Mouse (Mus musculus) pancreas, adult 10 weeks (tissue): Measurements from ENCODE around the gene Gm7233. TPM values are rescaled to one million over a fixed set of nuclear protein-coding genes. Genes with fewer than 3 reads are reported as not detected.

Source experiments
- polyA plus RNA-seq: library from polyadenylated mRNA; stranded (reverse); fragments of 350-450 nt; fragmentation: Illumina TruSeq; extraction: RNeasy Lipid Tissue Mini Kit (QIAGEN cat#74804); gene quantifications from one replicate; pipeline ENCODE4 v1.2.3, GENCODE M21; 2015; ENCODE audit warnings: low read depth, low replicate concordance; ENCODE audit not compliant: insufficient read depth

The Gm7233 gene
- polyA plus RNA-seq, result not detected

DNA sequence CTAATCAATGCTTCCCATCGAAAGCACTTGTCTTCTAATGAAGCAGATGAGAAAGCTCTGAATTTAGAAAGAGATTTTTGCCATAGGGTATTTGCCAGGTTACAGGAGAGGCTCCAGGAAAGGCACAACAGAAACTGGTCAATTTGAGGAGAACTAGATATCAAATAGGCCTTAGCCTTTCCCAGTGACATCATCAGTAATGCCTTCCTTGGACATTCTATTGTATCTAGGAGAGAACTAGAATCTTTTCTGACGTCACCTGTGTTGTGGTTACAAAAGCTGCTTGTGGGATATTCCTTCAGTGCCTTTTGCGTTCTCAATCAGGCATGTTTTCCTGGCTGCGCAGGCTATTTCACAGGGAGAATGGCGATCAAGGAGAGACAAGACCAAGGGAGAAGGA is at the start of gene Gm7233:
Gene Gm7233, plus strand, starts transcription at position 301 of the 400 bp plus-strand sequence.

DNA sequence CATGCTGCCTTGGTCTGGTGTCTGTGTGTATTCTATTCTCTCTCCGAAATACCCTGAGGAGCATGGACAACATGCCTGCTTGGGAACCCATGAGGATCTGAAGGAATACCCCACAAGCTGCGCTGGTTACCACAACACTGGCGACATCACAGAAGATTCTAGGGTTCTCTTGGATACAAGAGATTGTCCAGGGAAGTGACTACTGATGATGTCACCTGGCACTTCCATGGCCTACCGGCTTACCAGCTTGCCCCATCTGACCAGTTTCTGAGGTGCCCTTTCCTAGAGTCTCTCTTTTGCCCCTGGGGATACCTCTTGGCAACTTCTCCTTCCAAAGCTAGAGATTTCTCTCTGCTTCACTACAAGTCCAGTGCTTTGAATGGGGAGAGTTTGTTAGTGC is 55.5 kb downstream of the Gm7233 start, which contains the start of gene Gm8122:
Gene Gm8122, minus strand, starts transcription at position 101 of the 400 bp plus-strand sequence.

Other genes starting within 250 kb of the Gm7233 start
- gene Gm8082, start 186.2 kb upstream of the Gm7233 start, polyA plus RNA-seq, result not detected
- gene Gm10376, start 164.2 kb upstream of the Gm7233 start, polyA plus RNA-seq, result not detected
- gene Gm8094, start 103.2 kb upstream of the Gm7233 start, polyA plus RNA-seq, result not detected
- not detected for gene Gm8104, start 79.3 kb upstream of the Gm7233 start, polyA plus RNA-seq
- not detected for gene Gm8122, start 55.4 kb downstream of the Gm7233 start, polyA plus RNA-seq
- not detected for gene Gm8126, start 78.8 kb downstream of the Gm7233 start, polyA plus RNA-seq
- gene Gm9732, start 95.2 kb downstream of the Gm7233 start, polyA plus RNA-seq, result not detected
- not detected for gene Gm8127, start 114.0 kb downstream of the Gm7233 start, polyA plus RNA-seq
- not detected for gene 1700001F09Rik, start 167.9 kb downstream of the Gm7233 start, polyA plus RNA-seq
- gene Gm8138, start 236.5 kb downstream of the Gm7233 start, polyA plus RNA-seq, result not detected